Mouse (Mus musculus): ENCODE measurements around the gene Taf9b.
A peak's percentile ranks its signal among the peaks of the same experiment; 100 is the strongest.
"Not testable (repeated sequence)": the region's sequence is repeated elsewhere in the genome, so short reads cannot be mapped to it uniquely, and the experiment has no call there.

Gene Taf9b

GRCm38 (mm10) chrX:106221058-106221457, at the start of gene Taf9b:
Gene Taf9b, minus strand, starts transcription at chrX:106221158.
- no peak for DNase-seq (ENCODE audit: low read depth)

GRCm38 (mm10) chrX:106255276-106255675, 34.3 kb upstream of the Taf9b start, which contains the start of gene Fnd3c2:
Gene Fnd3c2, minus strand, starts transcription at chrX:106255376.
- no peak for DNase-seq (ENCODE audit: low read depth)

DNA sequence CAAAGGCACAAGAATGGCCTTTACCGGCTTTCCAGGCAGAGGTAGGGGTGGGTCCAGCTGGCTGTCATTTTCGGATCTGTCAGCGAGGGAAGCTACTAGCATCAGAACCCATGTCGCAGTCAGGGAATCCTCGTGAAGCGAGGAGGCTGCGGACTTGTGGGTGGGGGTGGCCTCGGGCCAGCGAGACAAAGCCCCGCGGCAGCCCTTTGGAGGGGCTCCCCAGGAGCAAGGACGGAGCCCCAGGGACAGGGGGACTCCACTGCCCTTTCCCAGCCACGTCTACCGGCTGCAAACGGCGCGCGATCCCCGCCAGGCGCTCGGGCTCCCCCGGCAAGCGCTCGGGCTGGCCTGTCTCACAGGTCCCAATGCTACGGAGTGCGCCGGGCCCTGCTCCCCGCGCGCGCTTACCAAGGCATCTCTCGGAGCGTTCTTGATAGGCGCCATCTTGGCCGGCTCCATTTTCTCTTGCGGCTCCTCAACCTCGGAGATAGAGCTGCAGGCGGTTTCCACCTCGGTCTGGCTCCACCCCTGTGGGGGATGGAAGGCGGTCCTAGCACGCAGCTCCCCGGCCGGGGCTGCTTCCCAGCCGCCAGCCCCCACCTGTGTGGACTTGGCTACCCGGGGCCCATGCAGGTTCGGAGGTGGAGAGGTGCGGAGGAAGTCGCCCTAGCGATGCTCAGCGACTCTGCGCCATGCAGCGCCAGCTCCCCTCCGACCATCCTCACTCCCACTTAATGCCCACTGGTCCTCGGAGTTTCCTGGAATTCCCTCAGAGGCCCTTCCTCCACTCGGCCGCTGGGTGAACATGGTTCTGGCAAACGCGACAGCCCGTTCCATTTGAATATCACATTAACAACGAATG, 1.6 kb downstream of the Taf9b start:
- peak; percentile 80 for DNase-seq (ENCODE audit: low read depth)

- DNase-seq (ENCODE audit: low read depth): no peak
Observed at GRCm38 (mm10) chrX:106209100-106209499, 11.9 kb downstream of the Taf9b start.

DNA sequence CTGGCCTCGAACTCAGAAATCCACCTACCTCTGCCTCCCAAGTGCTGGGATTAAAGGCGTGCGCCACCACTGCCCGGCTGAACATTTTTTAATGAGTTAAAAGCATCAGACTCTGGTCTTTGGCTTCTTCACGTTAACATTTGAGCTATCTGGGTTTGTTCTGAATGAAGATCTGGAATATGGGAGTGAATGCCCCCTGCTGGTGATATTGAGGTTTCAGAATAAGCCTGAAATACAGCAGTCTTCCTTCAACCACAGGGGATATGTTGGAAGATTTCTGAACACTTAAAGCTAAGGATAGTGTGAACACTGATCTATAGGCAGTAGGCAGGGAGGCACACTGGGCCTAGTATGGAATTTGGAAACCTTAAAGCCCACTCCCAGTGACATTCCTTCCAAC, 22.1 kb downstream of the Taf9b start:
- peak; percentile 42 for DNase-seq (ENCODE audit: low read depth)

- DNase-seq (ENCODE audit: low read depth): peak; percentile 55
Observed at GRCm38 (mm10) chrX:106197308-106197707, 23.6 kb downstream of the Taf9b start.

GRCm38 (mm10) chrX:106194361-106194760, 26.6 kb downstream of the Taf9b start:
- not testable (repeated sequence) for DNase-seq (ENCODE audit: low read depth)

DNA sequence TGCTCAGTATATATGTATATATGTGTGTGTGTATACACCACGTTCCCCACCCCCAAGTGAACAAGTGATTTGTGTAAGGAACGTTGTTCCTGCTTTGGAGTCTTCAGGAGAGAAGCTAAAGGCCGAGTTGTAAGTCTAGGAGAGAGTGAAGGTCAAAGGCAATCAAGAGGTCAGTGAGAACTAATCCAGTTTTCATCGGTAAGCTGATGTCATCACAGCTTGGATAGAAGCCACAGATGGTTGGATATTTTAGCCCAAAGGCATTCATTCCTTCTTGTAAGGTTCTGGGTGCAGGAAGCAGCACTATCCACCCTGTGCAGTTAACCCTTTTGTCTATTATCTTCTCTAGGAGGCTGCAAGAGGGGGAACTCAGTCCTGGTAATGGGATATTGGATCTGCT, 30.9 kb downstream of the Taf9b start:
- DNase-seq (ENCODE audit: low read depth): no peak

GRCm38 (mm10) chrX:106189356-106189755, 31.6 kb downstream of the Taf9b start:
- peak; percentile 49 for DNase-seq (ENCODE audit: low read depth)

DNA sequence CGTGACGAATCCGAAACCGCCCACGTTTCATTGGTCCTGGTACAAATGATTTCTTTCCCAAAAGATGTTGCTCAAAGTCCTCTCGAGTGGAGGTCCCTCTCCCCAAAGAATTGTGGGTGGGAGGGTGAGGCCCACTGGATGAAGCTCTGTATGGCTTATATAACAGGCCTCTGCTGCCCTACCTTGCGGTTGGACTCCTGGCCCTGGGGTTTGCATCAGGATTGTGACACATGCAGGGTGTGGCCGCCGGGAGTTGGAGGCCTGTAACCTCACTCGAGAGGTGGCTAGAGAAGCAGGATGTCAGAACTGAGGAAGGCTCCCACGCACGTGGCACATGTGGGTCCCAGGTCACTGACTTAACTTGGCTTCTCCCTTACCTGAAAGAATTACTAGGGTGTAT, 33.2 kb downstream of the Taf9b start:
- peak; percentile 59 for DNase-seq (ENCODE audit: low read depth)

GRCm38 (mm10) chrX:106186713-106187649, 34.0 kb downstream of the Taf9b start, which contains the start of gene Pgk1:
Gene Pgk1, plus strand, starts transcription at chrX:106187100.
- DNase-seq (ENCODE audit: low read depth): peak; percentile 93

GRCm38 (mm10) chrX:106185706-106186105, 35.3 kb downstream of the Taf9b start:
- no peak for DNase-seq (ENCODE audit: low read depth)

DNA sequence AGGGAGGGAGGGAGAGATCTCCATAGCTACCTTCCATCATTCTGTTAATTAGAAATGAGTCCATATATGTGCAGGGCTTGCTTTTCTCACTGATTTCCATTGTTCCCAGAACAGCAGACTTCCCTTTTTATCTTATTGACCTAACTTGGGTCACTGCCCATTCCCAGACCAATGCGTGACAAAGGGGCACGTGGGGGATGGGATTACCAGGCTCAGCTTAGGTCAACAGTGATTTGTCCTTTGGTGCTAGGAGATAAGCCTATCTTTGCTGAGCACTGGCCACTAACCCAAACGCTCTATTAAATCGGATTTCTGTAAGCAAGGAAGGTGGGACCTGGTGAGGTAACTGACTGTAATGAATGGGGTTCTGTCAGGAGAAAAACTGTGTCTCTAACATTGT, 36.7 kb downstream of the Taf9b start:
- no peak for DNase-seq (ENCODE audit: low read depth)

DNA sequence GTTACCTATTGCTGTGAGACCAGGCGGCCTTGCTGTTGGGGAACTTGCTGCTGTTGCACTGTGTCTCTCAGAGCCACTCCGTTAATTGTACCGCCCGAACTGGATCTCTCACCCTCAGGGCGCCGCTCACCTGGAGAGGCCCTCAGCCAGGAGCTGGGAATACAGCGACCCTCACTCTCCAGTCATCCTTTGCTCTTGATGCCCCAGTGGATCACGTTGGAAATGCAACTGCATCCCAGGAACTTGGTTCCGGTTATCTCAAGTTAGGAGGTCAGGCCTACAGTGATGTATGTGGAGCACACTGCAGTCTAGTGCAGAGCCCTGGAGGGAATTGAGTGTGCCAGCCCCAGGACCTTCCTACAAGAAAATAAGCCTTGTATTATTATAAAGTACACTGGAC, 44.6 kb downstream of the Taf9b start:
- no peak for DNase-seq (ENCODE audit: low read depth)

GRCm38 (mm10) chrX:106171853-106172154, 49.2 kb downstream of the Taf9b start:
- peak; percentile 42 for DNase-seq (ENCODE audit: low read depth)

GRCm38 (mm10) chrX:106171106-106171852, 49.7 kb downstream of the Taf9b start:
- DNase-seq (ENCODE audit: low read depth): peak; percentile 86

DNA sequence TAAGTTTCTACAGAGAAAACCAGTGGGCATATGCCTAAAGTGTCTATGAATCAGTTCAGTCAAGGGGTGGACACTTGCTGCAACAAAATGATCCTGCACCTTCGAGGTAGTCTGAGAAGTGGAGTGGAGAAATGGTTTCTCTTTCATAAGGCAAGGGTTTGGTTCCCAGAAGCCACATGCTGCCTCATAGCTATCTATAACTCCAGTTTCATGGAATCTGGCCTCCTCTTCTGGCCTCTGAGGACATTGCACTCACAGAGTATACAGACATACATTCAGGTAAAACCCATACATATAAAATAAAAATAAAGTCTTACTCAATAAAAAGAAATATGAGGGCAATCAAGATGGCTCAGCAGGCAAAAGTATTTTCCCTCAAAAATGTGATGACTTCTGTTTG, 55.9 kb downstream of the Taf9b start:
- DNase-seq (ENCODE audit: low read depth): peak; percentile 28

GRCm38 (mm10) chrX:106164555-106164954, 56.4 kb downstream of the Taf9b start:
- DNase-seq (ENCODE audit: low read depth): no peak

- DNase-seq (ENCODE audit: low read depth): peak; percentile 16
Observed at GRCm38 (mm10) chrX:106163995-106164394, 57.0 kb downstream of the Taf9b start.
